Mouse (Mus musculus) G1E (cell line): ENCODE results near the gene E130218I03Rik.

Source experiments
- CTCF ChIP-seq: IDR thresholded peaks from 2 replicates; pipeline ENCODE4 v1.5.1; 2012; ENCODE audit warnings: low read depth, low read length, inconsistent platforms, mixed read lengths
- GATA1 ChIP-seq: IDR thresholded peaks from 2 replicates; pipeline ENCODE4 v1.6.1; 2012; ENCODE audit warnings: borderline replicate concordance, low read length, inconsistent platforms, mixed read lengths
- GATA2 ChIP-seq: IDR thresholded peaks from 2 replicates; pipeline ENCODE4 v1.6.1; 2012; ENCODE audit warnings: low read depth, low read length, inconsistent platforms, borderline replicate concordance
- POLR2AphosphoS5 ChIP-seq: IDR thresholded peaks from 2 replicates; pipeline ENCODE4 v1.6.1; 2012; ENCODE audit warnings: low read depth, low read length, inconsistent platforms; ENCODE audit not compliant: insufficient replicate concordance
- TAL1 ChIP-seq: conservative IDR thresholded peaks from 2 replicates; pipeline ENCODE4 v1.6.1; 2012; ENCODE audit warnings: low read depth, low read length, inconsistent platforms, mixed read lengths

GRCm38 (mm10) chr4:134268102-134268655 is 24.7 kb downstream of the E130218I03Rik start:
- TF ChIP-seq GATA1 (no peak), CTCF (no peak), TAL1 (no peak), POLR2AphosphoS5 (no peak), GATA2 (no peak)
